In genomic region chr11:112784903-112785381, GRCm38 (mm10) we compare ENCODE assay signal across 8 mouse cellular contexts. TPM values are rescaled to one million over a fixed set of nuclear protein-coding genes. Genes with fewer than 3 reads are reported as not detected.
DNase-seq lines count a peak whose midpoint lies in the region; ATAC-seq and TF ChIP-seq lines count a peak whose summit lies in the region.

No protein-coding gene starts in this region.

- no peak for TF ChIP-seq CTCF in left cerebral cortex, adult 2 months (IDR thresholded peaks at IDR 0.05)

- peak overlapping the region; percentile 42 for H3K4me3 ChIP-seq in left cerebral cortex, adult 2 months
- peak overlapping the region; percentile 74 for H3K4me3 ChIP-seq in embryonic facial prominence, embryonic 13.5 days
- peak overlapping the region; percentile 70 for H3K4me3 ChIP-seq in hindbrain, embryonic 13.5 days
- H3K4me3 ChIP-seq in liver, embryonic 16.5 days (ENCODE audit: low read depth, low read length) = peak overlapping the region; percentile 21

- 2% methylated on average over 34 of the region's 34 CpGs for WGBS in embryonic facial prominence, embryonic 13.5 days
- WGBS in hindbrain, embryonic 13.5 days = 1% methylated on average over 30 of the region's 34 CpGs
- 2% methylated on average over 33 of the region's 34 CpGs for WGBS in liver, embryonic 16.5 days (ENCODE audit: insufficient replicate concordance)

- ATAC-seq in embryonic facial prominence, embryonic 13.5 days (ENCODE audit: insufficient number of reproducible peaks, insufficient read depth, low FRiP score, low TSS enrichment, low read depth) = no peak
- ATAC-seq in hindbrain, embryonic 13.5 days (ENCODE audit: low FRiP score) = peak; percentile 47; the same call in 1 of the 2 replicates
- no peak for ATAC-seq in liver, embryonic 16.5 days (ENCODE audit: low read depth)

- peaks cover 28% of the 10 kb centered on the region for H3K27me3 ChIP-seq in embryonic facial prominence, embryonic 13.5 days
- H3K27me3 ChIP-seq in hindbrain, embryonic 13.5 days = peaks cover 6% of the 10 kb centered on the region; the same call in 1 of the 2 replicates
- peaks cover 56% of the 10 kb centered on the region for H3K27me3 ChIP-seq in liver, embryonic 16.5 days (ENCODE audit: control insufficient read depth, insufficient read depth, low read depth, low read length)

- peak overlapping the region; percentile 89 for H3K9ac ChIP-seq in embryonic facial prominence, embryonic 13.5 days
- peak overlapping the region; percentile 84 for H3K9ac ChIP-seq in hindbrain, embryonic 13.5 days
- H3K9ac ChIP-seq in liver, embryonic 16.5 days (ENCODE audit: low read depth, low read length) = no peak overlapping the region

- peak overlapping the region; percentile 86 for H3K4me2 ChIP-seq in embryonic facial prominence, embryonic 13.5 days
- H3K4me2 ChIP-seq in hindbrain, embryonic 13.5 days = peak overlapping the region; percentile 94
- H3K4me2 ChIP-seq in liver, embryonic 16.5 days (ENCODE audit: low read depth, low read length) = peak overlapping the region; percentile 27; the same call in 1 of the 2 replicates

- peak; percentile 30 to 33 for DNase-seq in left cerebral cortex, adult 2 months (ENCODE audit: extremely low spot score in 1 of 2, low spot score in 2 of 2)
- DNase-seq in left cerebral cortex, adult 11 months (ENCODE audit: low spot score) = no peak
- DNase-seq in right cerebral cortex, postnatal 25 days = peak; percentile 45
- DNase-seq in B cell, adult 2 months = no peak
- no peak for DNase-seq in c-Kit-positive CD71-positive TER-119-positive erythroid progenitor cells, embryonic 14.5 days (ENCODE audit: low spot score)

- no peaks in the 10 kb centered on the region for H3K9me3 ChIP-seq in embryonic facial prominence, embryonic 13.5 days
- H3K9me3 ChIP-seq in hindbrain, embryonic 13.5 days = no peaks in the 10 kb centered on the region
- no peaks in the 10 kb centered on the region for H3K9me3 ChIP-seq in liver, embryonic 16.5 days (replicated peaks; ENCODE audit: control insufficient read depth, low read length)

- H3K27ac ChIP-seq in left cerebral cortex, adult 2 months = peak overlapping the region; percentile 36; the same call in 1 of the 2 replicates
- H3K27ac ChIP-seq in embryonic facial prominence, embryonic 13.5 days = peak overlapping the region; percentile 40; the same call in 1 of the 2 replicates
- H3K27ac ChIP-seq in hindbrain, embryonic 13.5 days = peak overlapping the region; percentile 90
- H3K27ac ChIP-seq in liver, embryonic 16.5 days (ENCODE audit: low read length) = no peak overlapping the region

- H3K4me1 ChIP-seq in embryonic facial prominence, embryonic 13.5 days = peaks cover 41% of the 10 kb centered on the region
- H3K4me1 ChIP-seq in hindbrain, embryonic 13.5 days (replicated peaks) = peaks cover 63% of the 10 kb centered on the region
- no peaks in the 10 kb centered on the region; the same call in 1 of the 2 replicates for H3K4me1 ChIP-seq in liver, embryonic 16.5 days (ENCODE audit: control insufficient read depth, low read depth, low read length)

- intact Hi-C loops in left cerebral cortex, adult 2 months (cut with DNase I) = loop anchor here (1.0 to 5.0 kb wide), 4 partner anchors 302 to 883 kb away; no protein-coding TSS in a partner anchor

- H3K36me3 ChIP-seq in embryonic facial prominence, embryonic 13.5 days = no peaks in the 10 kb centered on the region
- no peaks in the 10 kb centered on the region for H3K36me3 ChIP-seq in hindbrain, embryonic 13.5 days
- H3K36me3 ChIP-seq in liver, embryonic 16.5 days (ENCODE audit: control insufficient read depth, insufficient read depth) = no peaks in the 10 kb centered on the region

RNA-seq across cellular contexts. Expression of gene Sox9, which starts 2.9 kb away (rescaled TPM):
- total RNA-seq in left cerebral cortex, adult 2 months (2021) = 10 to 100 TPM; 18.7 to 26.3 TPM
- 108 and 155 TPM in 2 replicates for polyA plus RNA-seq in embryonic facial prominence, embryonic 13.5 days (2015; fragmentation: Nextera tagmentation; extraction: Ambion mirVana)
- polyA plus RNA-seq in hindbrain, embryonic 13.5 days (2015; fragmentation: Nextera tagmentation; extraction: Ambion mirVana) = 54.7 and 66.4 TPM in 2 replicates
- polyA plus RNA-seq in liver, embryonic 16.5 days (2015; fragmentation: Nextera tagmentation; extraction: Ambion mirVana) = 1.1 and 1.4 TPM in 2 replicates

Comparison
In these comparisons a context has a peak if more than half of its experiments do, and no peak if none do; other contexts are left out.
1. DNase-seq: peak in left cerebral cortex, adult 2 months (2 of 2) and right cerebral cortex, postnatal 25 days (single experiment); none in left cerebral cortex, adult 11 months (single experiment), B cell, adult 2 months (0 of 2) and c-Kit-positive CD71-positive TER-119-positive erythroid progenitor cells, embryonic 14.5 days (single experiment).
2. H3K4me3 ChIP-seq: peak in every context shown above with its lines; median percentile 74 in embryonic facial prominence, embryonic 13.5 days; 70 in hindbrain, embryonic 13.5 days; 42 in left cerebral cortex, adult 2 months; 21 in liver, embryonic 16.5 days.
3. H3K4me2 ChIP-seq: peak in every context shown above with its lines; median percentile 94 in hindbrain, embryonic 13.5 days; 86 in embryonic facial prominence, embryonic 13.5 days; 27 in liver, embryonic 16.5 days.
4. RNA of gene Sox9, which starts 2.9 kb away (polyA plus RNA-seq): 108 to 155 TPM in embryonic facial prominence, embryonic 13.5 days and 54.7 to 66.4 TPM in hindbrain, embryonic 13.5 days; 1.1 to 1.4 TPM in liver, embryonic 16.5 days; every median in the first group is over 10 times any median in the second.